Mouse (Mus musculus) monocyte, adult 2 months (primary cell): ENCODE results near the gene Slco4a1.

Experiments
- DNase-seq, 2 experiments: peaks; one replicate each; pipeline ENCODE4 v3.0.0; 2022; ENCODE audit warnings: low spot score in 2 of 2, low read depth in 1 of 2

Slco4a1 gene

DNA sequence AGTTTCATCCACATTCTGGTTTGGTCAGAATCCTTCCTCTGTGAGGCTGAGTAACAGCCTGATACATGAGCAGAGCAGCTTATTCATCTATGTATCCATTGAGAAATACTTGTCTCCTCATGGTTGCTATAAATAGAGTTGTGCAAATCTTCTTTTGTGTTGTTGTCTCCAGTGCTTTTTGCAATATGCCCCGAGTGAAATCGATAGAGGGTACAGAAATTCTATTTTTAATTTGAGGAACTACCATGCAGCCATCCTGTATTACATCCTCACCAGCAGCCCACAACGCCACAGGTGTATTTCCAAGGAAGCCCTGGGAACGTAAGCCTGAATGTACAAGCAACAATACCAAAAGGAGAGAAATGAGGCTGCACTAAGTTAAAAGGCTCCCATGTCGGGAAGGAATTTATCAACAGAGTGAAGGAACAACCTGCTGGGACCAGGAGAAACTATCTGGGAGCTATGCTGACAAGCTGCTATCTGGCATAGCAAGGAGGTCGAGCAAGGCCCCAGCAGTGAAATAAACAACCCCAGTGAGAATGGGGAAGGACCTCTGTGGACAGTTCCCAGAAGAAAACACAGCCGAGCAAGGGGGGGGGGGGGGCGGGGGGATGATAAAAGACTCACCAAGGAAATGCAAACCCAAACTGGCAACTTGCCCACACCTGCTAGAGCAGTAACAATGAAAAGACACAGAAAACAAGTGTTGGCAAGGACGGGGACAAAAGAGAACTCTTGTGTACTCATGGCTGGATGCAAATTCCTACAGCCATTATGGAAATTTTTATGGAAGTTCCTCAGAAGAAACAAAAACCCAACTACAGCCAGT lies 10.9 kb upstream of the Slco4a1 start:
- DNase-seq = no peak

DNA sequence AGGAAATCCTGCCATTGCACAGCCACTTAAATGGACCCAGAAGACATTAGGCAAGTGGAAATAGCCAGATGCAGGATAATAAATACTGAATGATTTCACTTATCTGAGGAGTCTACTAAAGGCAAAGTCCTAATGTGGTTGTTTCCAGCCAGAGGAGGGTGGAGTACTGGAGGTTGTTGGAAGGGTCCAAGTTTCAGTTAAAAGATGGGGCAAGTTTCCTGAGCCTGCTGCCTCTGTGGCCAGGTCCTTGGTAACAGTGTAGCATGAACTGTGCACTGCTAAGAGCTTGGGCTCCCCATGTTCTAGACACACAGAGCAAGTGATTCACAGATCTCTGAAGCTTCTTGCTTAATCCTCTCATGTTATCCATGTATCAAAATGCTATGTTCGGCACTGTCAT lies 10.1 kb upstream of the Slco4a1 start:
- no peak for DNase-seq

DNA sequence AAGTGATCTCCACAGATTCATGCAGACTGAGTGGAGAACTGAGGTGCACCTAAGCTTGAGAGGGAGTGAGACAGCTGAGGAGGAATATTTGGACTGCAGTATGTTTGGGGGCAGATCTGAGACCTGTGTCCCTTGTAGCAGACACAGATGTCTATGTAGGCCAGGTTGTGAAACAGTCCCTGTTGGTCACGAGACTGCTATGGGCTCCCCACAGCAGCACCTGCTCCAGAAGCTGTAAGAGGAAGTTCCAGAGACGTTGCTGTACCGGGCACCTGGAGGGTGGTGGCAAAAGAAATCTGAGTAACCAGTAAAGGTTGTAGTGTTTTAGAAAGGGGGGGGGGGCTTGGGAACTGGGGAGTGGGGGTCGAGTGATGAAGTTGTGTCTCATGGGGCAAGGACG lies 7.0 kb upstream of the Slco4a1 start:
- DNase-seq = no peak

DNA sequence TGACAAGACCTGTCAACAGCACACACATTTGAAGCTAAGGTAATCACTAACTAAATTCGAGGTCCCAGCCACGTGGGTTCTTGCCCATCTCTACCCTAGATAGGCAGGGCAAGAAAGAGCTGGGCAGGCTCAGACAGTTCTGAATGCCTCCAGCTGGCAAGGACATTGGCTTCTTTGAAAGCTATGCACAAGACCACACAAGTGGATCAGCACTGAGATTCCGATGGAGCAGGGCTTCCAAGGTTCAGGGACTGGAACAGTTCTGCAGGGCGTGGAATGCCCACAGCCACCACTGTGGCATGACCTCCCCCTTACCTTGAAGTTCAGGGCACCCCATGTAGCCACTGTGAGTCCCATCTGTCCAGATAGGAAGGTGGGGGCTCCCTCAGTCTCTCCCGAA lies 5.5 kb upstream of the Slco4a1 start:
- no peak for DNase-seq

DNA sequence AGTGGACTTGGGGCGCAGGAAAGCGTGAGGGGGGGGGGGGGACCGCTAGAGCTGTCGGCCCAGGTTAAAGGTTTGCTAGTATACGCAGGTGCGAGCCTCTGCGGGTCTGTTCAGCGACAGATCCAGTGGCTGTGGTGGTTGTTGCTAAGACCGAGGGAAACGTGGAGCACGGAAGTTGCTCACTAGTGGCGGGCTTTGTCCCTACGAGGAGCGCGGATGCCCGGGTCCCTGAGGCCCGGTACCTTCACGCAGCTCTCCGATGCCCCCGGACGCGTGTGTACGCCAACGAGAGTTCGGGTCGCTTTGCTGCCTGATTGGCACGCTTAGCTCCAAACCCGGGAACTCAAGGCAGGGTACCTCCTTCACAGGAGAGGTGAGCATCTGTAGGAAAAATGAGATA lies 660 bp downstream of the Slco4a1 start:
- DNase-seq = no peak

DNA sequence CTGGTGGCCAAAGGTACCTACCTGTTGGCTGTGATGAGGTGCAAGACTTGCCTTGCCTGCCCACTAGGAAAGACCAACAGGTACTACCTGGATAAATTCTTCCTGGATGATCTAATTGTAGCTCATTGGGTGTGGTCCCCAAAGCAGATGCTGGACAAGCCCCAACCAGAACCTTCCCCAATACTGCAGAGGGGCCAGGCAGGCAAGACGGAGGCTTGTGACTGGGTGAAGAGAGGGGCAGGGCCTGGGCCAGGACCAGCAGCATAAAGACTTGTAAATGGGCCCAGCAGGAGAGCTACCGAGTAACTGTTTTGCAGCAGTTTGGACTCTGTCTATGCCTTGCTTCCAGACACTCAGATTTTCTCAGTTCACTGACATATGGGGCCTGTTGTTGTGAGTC lies 1.6 kb downstream of the Slco4a1 start:
- DNase-seq = no peak

DNA sequence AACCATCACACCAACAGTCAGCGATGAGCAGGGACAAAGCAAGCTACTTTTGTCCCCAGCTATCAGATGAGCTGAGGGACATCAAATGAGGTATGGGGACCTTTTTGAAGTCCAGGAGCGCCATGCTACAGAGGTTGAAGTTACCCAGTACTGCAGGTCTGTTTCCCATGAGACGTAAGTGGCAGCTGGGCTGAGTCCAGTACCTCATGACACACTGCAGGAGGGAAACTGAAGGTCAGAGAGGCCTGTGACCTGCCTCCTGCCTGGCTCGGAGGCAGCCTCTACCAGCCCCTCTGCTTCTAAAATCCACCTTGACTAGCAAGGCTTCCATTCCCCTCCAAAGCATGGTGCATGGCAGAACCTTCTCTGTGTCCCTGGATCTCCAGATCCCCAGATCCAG lies 3.4 kb downstream of the Slco4a1 start:
- DNase-seq = no peak

DNA sequence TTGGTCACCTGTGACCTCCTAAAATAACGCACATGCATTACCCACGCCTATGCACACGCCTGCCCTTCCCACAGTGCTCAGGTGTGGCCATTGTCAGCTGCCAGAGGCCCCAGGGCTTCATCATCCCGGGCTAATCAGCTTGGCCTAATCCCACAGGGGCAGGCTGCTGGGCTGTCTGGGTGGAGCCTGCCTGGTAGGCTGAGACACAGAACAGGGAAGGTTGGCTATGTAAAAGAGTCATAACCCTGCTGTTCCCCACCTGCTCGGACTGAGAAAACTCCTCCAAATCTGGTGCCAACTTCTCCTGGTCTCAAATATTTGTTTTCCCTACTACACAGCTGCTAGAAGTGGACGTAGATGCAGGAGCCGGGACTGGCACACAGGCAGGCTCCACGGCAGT lies 4.8 kb downstream of the Slco4a1 start:
- DNase-seq = no peak

DNA sequence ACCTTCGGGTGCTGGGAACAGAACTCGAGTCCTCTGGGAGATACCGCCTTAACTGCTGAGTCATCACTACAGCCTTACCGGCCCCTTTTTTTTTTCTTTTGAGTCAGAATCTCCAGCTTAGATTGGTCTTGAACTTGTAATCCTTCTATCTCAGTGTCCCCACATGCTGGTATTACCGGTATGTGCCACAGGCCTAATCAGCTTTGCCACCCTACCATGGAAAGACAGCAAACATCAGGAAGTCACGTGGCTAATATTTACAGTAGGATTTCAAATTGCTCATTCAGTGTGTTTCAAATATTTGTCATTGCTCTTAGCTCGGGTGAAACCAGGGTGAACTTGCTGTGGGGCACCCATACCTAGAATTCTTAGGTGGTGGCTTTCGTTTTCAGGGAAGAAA lies 6.5 kb downstream of the Slco4a1 start:
- DNase-seq = no peak

DNA sequence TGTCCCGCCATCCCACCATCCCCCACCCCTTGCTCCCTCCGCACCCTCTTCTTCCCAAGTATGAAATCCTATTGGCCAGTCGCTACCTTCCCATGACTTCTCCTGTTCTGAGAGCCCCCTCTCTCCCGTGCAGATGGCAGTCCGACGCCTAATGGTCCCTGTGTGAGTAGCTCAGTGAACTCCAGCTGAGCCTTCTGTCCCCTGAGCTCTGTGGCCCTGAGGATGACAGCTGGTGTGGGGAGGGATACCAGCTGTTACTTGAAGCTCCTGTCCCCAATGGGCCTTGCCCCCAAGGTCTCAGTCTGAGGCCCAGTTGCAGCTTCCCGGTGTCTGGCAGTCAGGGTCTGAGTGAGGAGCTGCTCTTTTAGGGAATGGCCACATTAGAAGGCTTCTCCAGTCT lies 10.5 kb downstream of the Slco4a1 start:
- no peak for DNase-seq

DNA sequence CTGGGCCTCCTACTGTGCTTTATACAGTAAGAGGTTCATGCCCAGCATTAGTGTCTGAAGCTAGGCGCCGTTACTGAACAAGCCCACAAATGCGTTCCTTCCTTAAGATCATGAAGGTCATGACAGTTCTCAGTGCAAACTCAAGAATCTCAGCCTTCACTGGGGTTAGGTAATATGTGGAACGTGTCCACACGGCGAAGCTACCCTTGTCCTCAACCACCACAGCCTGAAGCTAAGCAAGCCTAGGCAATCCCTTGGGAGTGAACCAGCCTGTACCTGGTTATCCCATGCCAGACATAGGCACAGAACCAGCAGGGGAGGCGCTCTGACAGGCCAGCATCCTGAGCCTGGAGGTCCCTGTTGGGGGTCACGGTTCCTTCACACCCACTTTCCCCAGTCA lies 12.8 kb downstream of the Slco4a1 start:
- no peak for DNase-seq

DNA sequence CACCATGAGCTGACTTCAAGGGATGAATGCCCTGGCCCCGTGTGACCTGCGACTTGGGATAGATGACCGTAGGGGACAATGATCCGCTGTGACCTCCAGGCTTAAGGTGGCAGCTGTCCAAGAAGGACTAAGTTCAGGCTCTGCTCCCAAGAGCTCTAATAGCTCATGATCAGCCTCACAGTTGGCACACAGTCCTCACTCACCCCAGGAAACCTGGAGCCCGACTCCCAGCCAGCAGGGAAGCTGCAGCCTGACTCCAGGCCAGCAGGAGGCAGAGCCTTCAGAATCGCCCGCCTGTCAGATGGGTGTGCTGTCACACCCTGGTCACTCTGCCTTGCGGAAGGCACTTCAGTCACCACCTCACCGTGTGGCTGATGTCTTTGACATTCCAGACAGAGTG lies 13.7 kb downstream of the Slco4a1 start:
- no peak for DNase-seq

DNA sequence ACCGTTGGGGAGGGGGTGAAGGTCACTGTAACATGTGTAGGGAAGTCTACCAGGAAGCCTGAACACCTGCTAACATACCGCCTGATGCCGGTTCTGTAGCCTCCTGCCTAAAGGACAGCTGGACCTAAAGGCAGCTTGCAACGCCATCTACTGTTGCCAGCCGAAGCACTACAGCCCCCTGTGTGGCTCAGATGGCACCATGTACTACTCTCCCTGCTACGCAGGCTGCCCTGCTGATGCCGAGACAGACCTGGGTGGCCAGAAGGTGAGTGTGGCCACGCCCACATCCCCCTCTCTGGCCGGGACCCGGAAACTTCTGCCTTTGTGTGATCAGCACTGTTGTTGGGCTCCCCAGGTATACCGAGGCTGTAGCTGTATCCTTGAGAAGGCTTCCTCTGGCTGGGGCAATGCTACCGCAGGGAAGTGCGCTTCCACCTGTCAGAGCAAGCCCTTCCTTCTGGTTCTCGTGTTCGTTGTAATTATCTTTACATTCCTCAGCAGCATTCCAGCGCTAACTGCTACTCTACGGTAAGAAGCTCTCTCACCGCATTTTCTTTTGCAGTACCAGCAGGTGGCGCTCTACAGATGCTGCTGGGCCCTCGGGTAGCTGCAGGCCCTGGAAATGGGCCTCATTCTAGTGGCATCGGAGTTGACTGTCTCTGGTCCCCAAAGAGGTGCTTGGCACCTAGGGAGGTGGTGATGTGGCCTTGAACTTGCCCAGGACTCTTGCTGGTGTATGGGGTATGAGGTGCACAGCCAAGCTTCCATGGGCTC lies 16.4 kb downstream of the Slco4a1 start:
- peak in 1 of 2 experiments; percentile 10 for DNase-seq

DNA sequence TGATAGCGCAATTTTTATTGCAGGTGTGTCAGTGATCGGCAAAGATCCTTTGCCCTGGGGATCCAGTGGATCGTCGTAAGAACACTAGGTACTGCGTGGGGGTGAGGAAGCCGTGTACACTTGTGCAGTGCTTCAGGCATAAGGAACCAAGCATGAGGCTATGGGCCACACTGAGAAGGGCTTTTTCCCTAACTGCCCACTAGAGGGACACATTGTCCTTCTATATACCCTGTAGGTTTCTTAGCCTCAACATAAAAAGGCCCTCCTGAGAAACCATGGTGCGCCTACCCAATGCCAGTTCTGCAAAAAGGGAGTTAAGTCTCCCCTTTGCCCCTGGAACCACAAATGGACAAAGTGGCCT lies 17.0 kb downstream of the Slco4a1 start:
- DNase-seq = no peak

DNA sequence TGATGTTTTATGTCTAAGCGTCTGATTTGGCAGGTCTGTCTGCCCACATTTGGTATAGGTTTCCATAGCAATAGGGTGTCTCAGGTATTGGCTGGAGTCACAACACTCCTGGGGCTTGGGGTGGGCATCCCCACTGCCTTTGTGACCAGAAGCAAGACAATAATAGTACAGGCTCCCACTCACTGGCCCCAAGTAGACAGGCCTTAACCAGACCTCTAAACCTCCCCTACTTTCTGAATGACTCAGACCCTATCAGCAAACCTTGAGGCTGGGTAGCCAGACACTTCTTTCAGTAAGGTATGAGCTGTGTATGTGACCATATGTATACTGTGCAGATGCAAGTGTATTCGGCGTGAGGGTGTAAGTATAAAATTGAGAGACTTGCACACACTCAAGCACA lies 18.8 kb downstream of the Slco4a1 start:
- no peak for DNase-seq

DNA sequence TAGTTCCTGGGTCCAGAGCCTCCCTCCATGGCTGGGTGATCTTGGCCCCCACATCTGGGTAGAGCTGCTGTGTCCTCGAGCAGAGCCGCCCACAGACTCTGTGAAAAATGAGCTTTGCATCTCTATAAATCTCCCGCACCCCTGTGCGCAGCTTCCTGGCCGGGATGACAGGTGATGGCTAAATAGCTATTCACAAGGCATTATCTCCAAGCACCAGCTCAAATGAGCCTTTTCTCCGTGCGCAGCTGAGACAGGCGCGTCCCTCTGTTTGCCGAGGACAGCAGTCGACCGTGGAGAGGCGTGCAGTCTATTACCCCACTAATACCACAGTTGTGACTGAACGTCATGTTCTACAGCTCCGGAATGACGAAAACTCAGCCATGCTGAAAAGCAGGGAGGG lies 26.2 kb downstream of the Slco4a1 start:
- no peak for DNase-seq

DNA sequence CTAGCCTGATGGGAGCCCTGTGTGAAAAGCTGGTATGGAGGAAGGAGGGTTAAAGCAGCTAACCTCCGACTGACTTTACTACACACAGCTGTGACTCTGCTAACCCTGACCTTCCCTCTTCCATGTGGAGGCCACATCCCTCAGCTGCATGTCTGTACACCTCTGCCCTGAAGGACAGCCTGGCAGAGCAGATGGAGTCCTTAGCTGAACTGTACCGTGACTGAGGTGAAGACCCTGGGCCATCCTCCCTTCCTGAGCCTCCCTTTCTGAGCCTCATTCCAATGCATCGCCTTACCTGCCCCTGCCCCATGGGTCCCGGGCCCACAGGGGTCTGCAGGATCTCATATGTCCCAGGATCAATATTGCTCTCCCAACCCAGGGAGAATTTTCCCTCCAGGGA lies 28.8 kb downstream of the Slco4a1 start:
- no peak for DNase-seq

DNA sequence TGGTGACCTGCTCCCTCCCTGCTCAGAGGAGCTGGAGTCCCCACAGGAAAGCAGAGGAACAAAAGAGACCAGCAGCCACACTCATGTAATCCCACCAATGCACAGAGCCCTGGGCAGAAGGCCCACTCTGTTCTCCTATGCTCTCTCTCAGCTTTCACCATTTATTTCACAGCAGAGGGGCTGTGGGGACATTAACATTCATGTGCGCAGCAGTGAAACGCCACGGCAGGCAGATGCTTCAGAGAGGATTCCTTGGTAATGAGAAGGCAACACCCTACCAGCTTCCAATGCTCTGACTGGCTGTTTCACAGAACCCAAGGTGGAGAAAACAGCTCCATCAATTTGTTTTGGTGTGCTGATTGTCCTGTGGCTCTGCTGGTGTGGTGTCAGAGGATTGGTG lies 29.3 kb downstream of the Slco4a1 start:
- no peak for DNase-seq

DNA sequence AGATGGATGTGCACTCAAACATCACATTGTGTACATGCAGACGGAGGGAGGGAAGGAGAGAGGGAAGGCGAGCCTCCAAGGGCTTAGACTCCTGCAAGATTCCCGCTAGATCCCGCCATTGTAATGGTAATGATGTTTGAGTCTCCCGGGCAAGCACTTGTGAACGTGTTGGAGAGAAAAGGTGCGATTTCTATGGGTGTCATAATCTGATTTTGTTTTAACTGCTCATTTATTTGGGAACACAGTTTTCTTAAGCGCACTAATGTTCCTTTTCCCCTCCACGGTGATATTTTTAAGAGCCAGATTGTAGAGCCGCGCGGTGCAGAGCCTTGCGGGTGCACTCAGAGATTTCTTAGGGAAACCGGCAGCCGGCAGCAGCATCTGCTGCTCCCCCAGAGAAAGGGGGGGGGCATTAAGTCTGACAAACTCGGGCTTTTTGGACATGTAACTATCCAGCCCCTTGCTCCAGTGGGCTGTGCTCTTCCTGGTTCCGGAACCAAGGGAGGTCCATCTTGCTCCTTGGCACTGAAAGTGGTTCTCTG lies 32.2 kb downstream of the Slco4a1 start:
- DNase-seq = no peak

DNA sequence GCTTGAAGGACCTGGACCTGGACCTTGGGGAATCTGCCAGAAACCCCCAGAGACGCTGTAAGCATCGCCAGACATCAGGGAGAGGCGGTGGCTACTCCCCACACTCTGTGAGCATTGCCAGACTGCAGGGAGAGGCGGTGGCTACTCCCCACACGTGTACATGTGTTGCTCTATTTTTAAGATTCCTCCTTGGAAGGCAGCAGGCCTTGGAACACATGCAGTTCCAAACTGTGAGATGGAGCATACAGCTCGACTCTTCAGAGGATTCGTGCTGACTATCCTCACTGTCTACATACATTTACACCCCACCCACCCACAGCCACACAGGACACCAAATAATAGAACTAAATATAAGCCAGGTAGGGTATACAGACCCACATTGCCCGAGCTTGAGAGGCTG lies 39.9 kb downstream of the Slco4a1 start:
- DNase-seq = no peak

DNA sequence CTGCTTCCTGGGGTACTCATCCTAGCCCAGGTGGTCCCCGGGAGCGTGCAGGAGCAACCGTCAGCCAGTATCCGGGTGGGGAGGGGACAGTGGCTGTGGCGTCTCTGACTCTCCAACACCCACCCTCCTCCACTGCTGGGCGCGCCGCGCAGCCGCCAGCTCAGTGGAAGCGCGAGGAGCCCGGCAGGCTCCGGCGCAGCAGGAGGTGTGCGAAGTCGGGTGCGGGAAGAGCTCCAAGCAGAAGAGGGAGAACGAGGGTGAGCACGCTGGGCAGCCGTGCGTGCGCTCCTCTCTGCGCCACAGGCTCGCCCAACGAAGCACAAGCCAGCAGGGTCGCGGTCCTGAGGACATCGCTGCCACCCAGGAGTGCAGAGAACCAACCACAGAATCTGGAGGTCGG lies 43.7 kb downstream of the Slco4a1 start, which contains the start of gene Ntsr1:
Gene Ntsr1, plus strand, starts transcription at position 236 of the 400 bp plus-strand sequence.
- no peak for DNase-seq

DNA sequence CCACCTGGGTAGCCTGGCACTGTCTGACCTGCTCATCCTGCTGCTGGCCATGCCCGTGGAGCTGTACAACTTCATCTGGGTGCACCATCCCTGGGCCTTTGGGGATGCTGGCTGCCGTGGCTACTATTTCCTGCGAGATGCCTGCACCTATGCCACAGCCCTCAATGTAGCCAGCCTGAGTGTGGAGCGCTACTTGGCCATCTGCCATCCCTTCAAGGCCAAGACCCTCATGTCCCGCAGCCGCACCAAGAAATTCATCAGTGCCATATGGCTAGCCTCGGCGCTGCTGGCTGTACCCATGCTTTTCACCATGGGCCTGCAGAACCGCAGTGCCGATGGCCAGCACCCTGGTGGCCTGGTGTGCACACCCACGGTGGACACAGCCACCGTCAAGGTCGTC lies 44.7 kb downstream of the Slco4a1 start:
- no peak for DNase-seq
